Mouse (Mus musculus) intestine, embryonic 15.5 days (tissue): ENCODE results near the gene H2-K1. TPM values are rescaled to one million over a fixed set of nuclear protein-coding genes. Genes with fewer than 3 reads are reported as not detected.

ENCODE experiments used
- ATAC-seq: fragments of 200-750 bp; cut with Nextera tagmentation; 2 replicates; pipeline ENCODE4 v1.8.0; 2017; ENCODE audit warnings: moderate TSS enrichment, moderate library complexity
- H3K27ac ChIP-seq: fragments of 300-500 bp; sonication (generic); 2 replicates; pipeline ENCODE4 v1.5.1; 2015; ENCODE audit warnings: mild to moderate bottlenecking, inconsistent platforms
- H3K27me3 ChIP-seq: fragments of 300-500 bp; sonication (generic); replicated peaks from 2 replicates; pipeline ENCODE4 v1.6.1; 2015; ENCODE audit warnings: inconsistent platforms
- H3K36me3 ChIP-seq: fragments of 300-500 bp; sonication (generic); 2 replicates; pipeline ENCODE4 v1.6.1; 2015; ENCODE audit warnings: inconsistent platforms
- H3K4me1 ChIP-seq: fragments of 300-500 bp; sonication (generic); replicated peaks from 2 replicates; pipeline ENCODE4 v1.6.1; 2015; ENCODE audit warnings: inconsistent platforms
- H3K4me2 ChIP-seq: fragments of 300-500 bp; sonication (generic); replicated peaks from 2 replicates; pipeline ENCODE4 v1.6.1; 2015; ENCODE audit warnings: mild to moderate bottlenecking, inconsistent platforms
- H3K4me3 ChIP-seq: fragments of 300-500 bp; sonication (generic); replicated peaks from 2 replicates; pipeline ENCODE4 v1.5.1; 2015; ENCODE audit warnings: inconsistent platforms
- H3K9ac ChIP-seq: fragments of 300-500 bp; sonication (generic); 2 replicates; pipeline ENCODE4 v1.6.1; 2015; ENCODE audit warnings: inconsistent platforms
- H3K9me3 ChIP-seq: fragments of 300-500 bp; sonication (generic); 2 replicates; pipeline ENCODE4 v1.6.1; 2016; ENCODE audit warnings: inconsistent platforms
- WGBS: fragments of 180-500 bp; shearing (Covaris S2); methylation state at CpG from one replicate; pipeline ENCODE4 v1.1.7; 2015; 5-methylcytosine and 5-hydroxymethylcytosine counted together
- microRNA counts: library from miRNA; unstranded; fragments of <30 nt; microRNA quantifications from one replicate; lab custom pipeline; 2016
- polyA plus RNA-seq: library from polyadenylated mRNA; unstranded; fragments of >200 nt; fragmentation: Nextera tagmentation; extraction: Ambion mirVana; gene quantifications from 2 replicates; pipeline ENCODE4 v1.2.1, GENCODE M21; 2015

Gene H2-K1
- polyA plus RNA-seq, 1 experiment from 2014 or later, result 190 TPM

GRCm38 (mm10) chr17:33948905-33949537 lies 51.1 kb downstream of the H2-K1 start:
- Histone ChIP-seq H3K4me1 (peaks cover 46% of the 10 kb centered on the region), H3K4me2 (peak overlapping the region; percentile 91), H3K4me3 (0 out of 2 replicates have a peak overlapping the region, but pooled peaks have one; percentile 1), H3K36me3 (peaks cover 22% of the 10 kb centered on the region), H3K9me3 (no peaks in the 10 kb centered on the region), H3K9ac (peak overlapping the region; percentile 21; the same call in 1 of the 2 replicates), H3K27ac (peak overlapping the region; percentile 70), H3K27me3 (no peaks in the 10 kb centered on the region)
- WGBS, result 69% methylated on average over 19 of the region's 19 CpGs
- peak; percentile 67 for ATAC-seq

GRCm38 (mm10) chr17:33948090-33948904 lies 51.9 kb downstream of the H2-K1 start:
- H3K4me3 ChIP-seq, result no peak overlapping the region
- H3K9me3 ChIP-seq, result no peaks in the 10 kb centered on the region
- peak overlapping the region; percentile 21; the same call in 1 of the 2 replicates for H3K9ac ChIP-seq
- no peaks in the 10 kb centered on the region for H3K27me3 ChIP-seq
- H3K4me1 ChIP-seq, result peaks cover 40% of the 10 kb centered on the region
- 86% methylated on average over 22 of the region's 22 CpGs for WGBS
- H3K27ac ChIP-seq, result peak overlapping the region; percentile 70
- H3K36me3 ChIP-seq, result peaks cover 22% of the 10 kb centered on the region
- peak overlapping the region; percentile 91 for H3K4me2 ChIP-seq
- ATAC-seq, result no peak

GRCm38 (mm10) chr17:33947430-33948089 lies 52.6 kb downstream of the H2-K1 start:
- H3K27me3 ChIP-seq, result no peaks in the 10 kb centered on the region
- no peak overlapping the region for H3K4me3 ChIP-seq
- H3K36me3 ChIP-seq, result peaks cover 19% of the 10 kb centered on the region; the same call in 1 of the 2 replicates
- peaks cover 33% of the 10 kb centered on the region for H3K4me1 ChIP-seq
- no peak overlapping the region for H3K9ac ChIP-seq
- ATAC-seq, result no peak
- H3K9me3 ChIP-seq, result no peaks in the 10 kb centered on the region
- no peak overlapping the region for H3K27ac ChIP-seq
- 92% methylated on average over 10 of the region's 10 CpGs for WGBS
- no peak overlapping the region for H3K4me2 ChIP-seq

MicroRNAs within 50 kb of the gene (microRNA counts, 519-probe panel; counts per million panel counts)
- 97.1 counts per million, percentile 29 among the panel's probes with 10 or more counts for microRNA mmu-miR-219 (lab: Ali Mortazavi, UCI)

Other genes starting within 250 kb of the H2-K1 start
- gene Rab11b, start 239.8 kb downstream of the H2-K1 start, polyA plus RNA-seq, result 206 and 218 TPM in 2 replicates
- 20.7 and 23.4 TPM in 2 replicates for gene Angptl4, start 218.5 kb downstream of the H2-K1 start, polyA plus RNA-seq
- gene Kank3, start 189.8 kb downstream of the H2-K1 start, polyA plus RNA-seq, result 23.0 and 30.5 TPM in 2 replicates
- 1,025 and 1,054 TPM in 2 replicates for gene Rps28, start 175.8 kb downstream of the H2-K1 start, polyA plus RNA-seq
- gene Ndufa7, start 175.8 kb downstream of the H2-K1 start, polyA plus RNA-seq, result 492 and 540 TPM in 2 replicates
- gene Cd320, start 157.3 kb downstream of the H2-K1 start, polyA plus RNA-seq, result 53.3 and 61.3 TPM in 2 replicates
- not detected in 2 replicates for gene Gm7029, start 126.5 kb downstream of the H2-K1 start, polyA plus RNA-seq
- 5.7 and 7.1 TPM in 2 replicates for gene Kifc1, start 109.7 kb downstream of the H2-K1 start, polyA plus RNA-seq
- 0.18 and 0.21 TPM in 2 replicates for gene Platr17, start 95.2 kb downstream of the H2-K1 start, polyA plus RNA-seq
- 37.5 and 39.1 TPM in 2 replicates for gene Daxx, start 90.9 kb downstream of the H2-K1 start, polyA plus RNA-seq
- 35.6 and 39.3 TPM in 2 replicates for gene Tapbp, start 84.4 kb downstream of the H2-K1 start, polyA plus RNA-seq
- gene Zbtb22, start 84.4 kb downstream of the H2-K1 start, polyA plus RNA-seq, result 14.4 and 16.2 TPM in 2 replicates
- gene Rgl2, start 70.8 kb downstream of the H2-K1 start, polyA plus RNA-seq, result 29.2 and 32.9 TPM in 2 replicates
- gene Pfdn6, start 60.0 kb downstream of the H2-K1 start, polyA plus RNA-seq, result 153 and 159 TPM in 2 replicates
- 37.1 and 38.5 TPM in 2 replicates for gene Wdr46, start 59.7 kb downstream of the H2-K1 start, polyA plus RNA-seq
- gene B3galt4, start 48.9 kb downstream of the H2-K1 start, polyA plus RNA-seq, result 9.8 TPM in 2 replicates
- 44.0 and 47.4 TPM in 2 replicates for gene Vps52, start 44.5 kb downstream of the H2-K1 start, polyA plus RNA-seq
- 1,812 and 1,948 TPM in 2 replicates for gene Rps18, start 44.3 kb downstream of the H2-K1 start, polyA plus RNA-seq
- gene Ring1, start 24.3 kb upstream of the H2-K1 start, polyA plus RNA-seq, result 16.8 and 18.2 TPM in 2 replicates
- gene H2-Ke6, start 27.7 kb upstream of the H2-K1 start, polyA plus RNA-seq, result 51.5 and 60.9 TPM in 2 replicates
- 151 and 172 TPM in 2 replicates for gene Slc39a7, start 31.3 kb upstream of the H2-K1 start, polyA plus RNA-seq
- gene Rxrb, start 31.5 kb upstream of the H2-K1 start, polyA plus RNA-seq, result 41.8 and 45.0 TPM in 2 replicates
- gene Col11a2, start 39.1 kb upstream of the H2-K1 start, polyA plus RNA-seq, result 0.90 and 1.0 TPM in 2 replicates
- 0.66 and 0.85 TPM in 2 replicates for gene H2-Oa, start 92.0 kb upstream of the H2-K1 start, polyA plus RNA-seq
- gene H2-DMa, start 119.2 kb upstream of the H2-K1 start, polyA plus RNA-seq, result 11.3 and 13.4 TPM in 2 replicates
- gene Brd2, start 122.3 kb upstream of the H2-K1 start, polyA plus RNA-seq, result 88.2 and 90.7 TPM in 2 replicates
- gene H2-DMb2, start 143.0 kb upstream of the H2-K1 start, polyA plus RNA-seq, result 0.68 and 0.83 TPM in 2 replicates
- gene H2-DMb1, start 152.7 kb upstream of the H2-K1 start, polyA plus RNA-seq, result 3.2 TPM in 2 replicates
- 6.2 and 6.9 TPM in 2 replicates for gene Tap1, start 187.2 kb upstream of the H2-K1 start, polyA plus RNA-seq
- 9.3 and 9.4 TPM in 2 replicates for gene Psmb9, start 187.4 kb upstream of the H2-K1 start, polyA plus RNA-seq
- 15.5 and 16.9 TPM in 2 replicates for gene Psmb8, start 197.4 kb upstream of the H2-K1 start, polyA plus RNA-seq
- 5.3 and 5.6 TPM in 2 replicates for gene Tap2, start 203.2 kb upstream of the H2-K1 start, polyA plus RNA-seq
- gene H2-Ob, start 238.6 kb upstream of the H2-K1 start, polyA plus RNA-seq, result 0.06 and 0.13 TPM in 2 replicates